Mouse (Mus musculus): ENCODE measurements around the gene Krt80.

DNA sequence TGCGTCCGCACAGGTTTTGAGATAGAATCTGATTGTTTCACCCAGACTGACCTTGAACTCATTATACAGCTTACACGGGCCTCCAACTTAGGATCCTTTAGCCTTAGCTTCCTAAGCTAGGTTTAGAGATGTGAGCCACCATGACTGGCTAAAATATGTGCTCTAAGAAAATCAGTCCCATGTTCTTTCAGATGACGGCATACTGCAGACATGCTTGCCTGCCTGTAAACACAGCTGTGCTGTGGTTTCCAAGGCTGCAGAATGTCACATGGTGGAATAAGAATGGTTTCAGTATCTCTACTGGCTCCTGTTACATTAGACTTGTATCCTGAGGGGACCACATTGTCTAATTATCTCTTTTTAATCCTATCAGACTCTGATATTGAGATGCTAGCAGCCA is 49.0 kb upstream of the Krt80 start:
- TF ChIP-seq CTCF (IDR thresholded peaks at IDR 0.05; ENCODE audit: low read depth, low read length), result no peak
- TF ChIP-seq EP300 (IDR thresholded peaks at IDR 0.05; ENCODE audit: insufficient read depth, low read depth, low read length), result no peak
